Mouse (Mus musculus): ENCODE results near the gene Slc33a1.

DNA sequence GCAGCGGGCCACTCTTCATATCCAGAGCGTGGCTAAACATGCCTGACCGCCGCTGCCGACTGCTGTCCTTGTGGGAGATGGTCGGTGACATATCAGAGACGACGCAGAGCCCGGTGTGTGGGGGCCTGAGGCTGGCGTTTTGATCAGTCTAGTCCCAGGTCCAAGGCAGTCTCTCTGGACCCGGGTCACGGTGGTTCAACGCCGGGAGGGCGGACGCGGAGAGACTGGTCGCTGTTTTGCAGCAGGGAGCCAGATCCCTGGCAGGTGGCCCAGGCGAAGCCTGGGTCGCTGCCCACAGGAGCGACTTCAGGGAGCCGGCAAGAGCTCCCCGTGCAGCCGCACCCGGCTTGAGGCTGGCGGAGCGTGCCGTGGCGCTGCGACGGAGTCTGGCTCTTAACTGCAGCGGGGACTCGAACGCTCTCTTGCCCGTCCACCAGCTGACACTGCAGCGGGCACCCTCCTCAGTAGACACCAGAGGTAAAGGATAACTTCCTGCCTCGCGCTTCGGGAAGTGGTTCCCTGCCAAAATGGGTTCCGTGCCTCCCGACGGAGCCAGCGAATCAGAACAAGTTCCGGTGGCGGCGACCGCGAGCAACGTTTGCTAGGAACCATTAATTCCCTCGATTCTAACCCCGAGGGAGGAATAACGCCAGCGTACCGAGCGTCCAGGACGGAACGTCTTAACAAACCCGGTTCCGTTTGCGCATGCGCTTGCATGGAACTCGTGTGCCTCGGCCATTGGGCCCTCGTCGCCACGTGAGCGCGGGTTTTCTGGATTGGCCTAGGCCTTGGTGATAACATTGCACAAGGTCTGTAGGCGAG, at the start of gene Slc33a1:
- TF ChIP-seq EP300 (IDR thresholded peaks at IDR 0.05; ENCODE audit: low read depth) (peak; percentile 54; the same call in 1 of the 2 replicates), CTCF (IDR thresholded peaks at IDR 0.05; ENCODE audit: low read depth) (no peak)
